Mouse (Mus musculus): ENCODE results near the gene Sohlh2.

- TF ChIP-seq EP300 (IDR thresholded peaks at IDR 0.05; ENCODE audit: low read depth): no peak
- TF ChIP-seq CTCF (IDR thresholded peaks at IDR 0.05; ENCODE audit: low read depth): no peak
Measured at GRCm38 (mm10) chr3:55146441-55146840, 35.4 kb upstream of the Sohlh2 start.
